Mouse (Mus musculus): ENCODE measurements around the gene Irx4. TPM values are rescaled to one million over a fixed set of nuclear protein-coding genes. Genes with fewer than 3 reads are reported as not detected.

Gene Irx4
- polyA plus RNA-seq, 2 experiments: 7.4 to 8.9 TPM

- Histone ChIP-seq H3K27ac (replicated peaks; ENCODE audit: low read depth, low read length) (no peak overlapping the region), H3K36me3 (ENCODE audit: control insufficient read depth, insufficient read depth, low read length) (no peaks in the 10 kb centered on the region), H3K4me3 (replicated peaks; ENCODE audit: low read length) (no peak overlapping the region), H3K4me2 (replicated peaks; ENCODE audit: low read depth, low read length, severe bottlenecking) (no peak overlapping the region), H3K9me3 (ENCODE audit: control insufficient read depth, low read length) (no peaks in the 10 kb centered on the region), H3K9ac (ENCODE audit: low read depth, low read length, severe bottlenecking) (no peak overlapping the region), H3K27me3 (ENCODE audit: control insufficient read depth, insufficient read depth, low read length) (peaks cover 100% of the 10 kb centered on the region), H3K4me1 (ENCODE audit: control insufficient read depth, insufficient read depth, low read length) (peaks cover 9% of the 10 kb centered on the region; the same call in 1 of the 2 replicates)
- DNase-seq (ENCODE audit: low spot score) (no peak), ATAC-seq (ENCODE audit: low FRiP score, low read depth) (no peak)
- no peak for TF ChIP-seq POLR2A (IDR thresholded peaks at IDR 0.05; ENCODE audit: borderline replicate concordance, extremely low read depth, insufficient read depth, insufficient read length)
- WGBS: 12% methylated on average over 15 of the region's 15 CpGs
Observed at GRCm38 (mm10) chr13:73269251-73269650, 9.0 kb downstream of the Irx4 start.

GRCm38 (mm10) chr13:73269891-73270290 is 9.6 kb downstream of the Irx4 start:
- no peak overlapping the region for H3K9ac ChIP-seq (ENCODE audit: low read depth, low read length, severe bottlenecking)
- no peak overlapping the region for H3K27ac ChIP-seq (replicated peaks; ENCODE audit: low read depth, low read length)
- no peaks in the 10 kb centered on the region for H3K9me3 ChIP-seq (ENCODE audit: control insufficient read depth, low read length)
- 16% methylated on average over 3 of the region's 3 CpGs for WGBS
- peaks cover 99% of the 10 kb centered on the region for H3K27me3 ChIP-seq (ENCODE audit: control insufficient read depth, insufficient read depth, low read length)
- no peak for ATAC-seq (ENCODE audit: low FRiP score, low read depth)
- no peak overlapping the region for H3K4me3 ChIP-seq (replicated peaks; ENCODE audit: low read length)
- no peaks in the 10 kb centered on the region for H3K36me3 ChIP-seq (ENCODE audit: control insufficient read depth, insufficient read depth, low read length)
- no peak for TF ChIP-seq POLR2A (IDR thresholded peaks at IDR 0.05; ENCODE audit: borderline replicate concordance, extremely low read depth, insufficient read depth, insufficient read length)
- peaks cover 9% of the 10 kb centered on the region; the same call in 1 of the 2 replicates for H3K4me1 ChIP-seq (ENCODE audit: control insufficient read depth, insufficient read depth, low read length)
- H3K4me2 ChIP-seq (replicated peaks; ENCODE audit: low read depth, low read length, severe bottlenecking): no peak overlapping the region
- no peak for DNase-seq (ENCODE audit: low spot score)

GRCm38 (mm10) chr13:73270451-73271081 is 10.3 kb downstream of the Irx4 start:
- Histone ChIP-seq H3K4me1 (ENCODE audit: control insufficient read depth, insufficient read depth, low read length) (peaks cover 4% of the 10 kb centered on the region; the same call in 1 of the 2 replicates), H3K4me3 (replicated peaks; ENCODE audit: low read length) (no peak overlapping the region), H3K4me2 (replicated peaks; ENCODE audit: low read depth, low read length, severe bottlenecking) (no peak overlapping the region), H3K36me3 (ENCODE audit: control insufficient read depth, insufficient read depth, low read length) (no peaks in the 10 kb centered on the region), H3K27ac (replicated peaks; ENCODE audit: low read depth, low read length) (no peak overlapping the region), H3K27me3 (ENCODE audit: control insufficient read depth, insufficient read depth, low read length) (peaks cover 92% of the 10 kb centered on the region), H3K9ac (ENCODE audit: low read depth, low read length, severe bottlenecking) (no peak overlapping the region), H3K9me3 (ENCODE audit: control insufficient read depth, low read length) (no peaks in the 10 kb centered on the region)
- no peak for TF ChIP-seq POLR2A (IDR thresholded peaks at IDR 0.05; ENCODE audit: borderline replicate concordance, extremely low read depth, insufficient read depth, insufficient read length)
- DNase-seq (ENCODE audit: low spot score): no peak
- ATAC-seq (ENCODE audit: low FRiP score, low read depth): no peak
- 9% methylated on average over 22 of the region's 22 CpGs for WGBS

GRCm38 (mm10) chr13:73271336-73272242 is 11.3 kb downstream of the Irx4 start:
- no peak for ATAC-seq (ENCODE audit: low FRiP score, low read depth)
- H3K4me1 ChIP-seq (ENCODE audit: control insufficient read depth, insufficient read depth, low read length): peaks cover 4% of the 10 kb centered on the region; the same call in 1 of the 2 replicates
- no peak overlapping the region for H3K27ac ChIP-seq (replicated peaks; ENCODE audit: low read depth, low read length)
- peak overlapping the region; percentile 24 for H3K4me3 ChIP-seq (replicated peaks; ENCODE audit: low read length)
- H3K36me3 ChIP-seq (ENCODE audit: control insufficient read depth, insufficient read depth, low read length): no peaks in the 10 kb centered on the region
- TF ChIP-seq POLR2A (IDR thresholded peaks at IDR 0.05; ENCODE audit: borderline replicate concordance, extremely low read depth, insufficient read depth, insufficient read length): no peak
- H3K9me3 ChIP-seq (ENCODE audit: control insufficient read depth, low read length): no peaks in the 10 kb centered on the region
- peak overlapping the region; percentile 39 for H3K4me2 ChIP-seq (replicated peaks; ENCODE audit: low read depth, low read length, severe bottlenecking)
- H3K27me3 ChIP-seq (ENCODE audit: control insufficient read depth, insufficient read depth, low read length): peaks cover 82% of the 10 kb centered on the region
- no peak overlapping the region for H3K9ac ChIP-seq (ENCODE audit: low read depth, low read length, severe bottlenecking)
- WGBS: 3% methylated on average over 53 of the region's 53 CpGs
- DNase-seq (ENCODE audit: low spot score): no peak

GRCm38 (mm10) chr13:73272794-73273282 is 12.6 kb downstream of the Irx4 start:
- Histone ChIP-seq H3K4me3 (replicated peaks; ENCODE audit: low read length) (no peak overlapping the region), H3K4me1 (ENCODE audit: control insufficient read depth, insufficient read depth, low read length) (peaks cover 4% of the 10 kb centered on the region; the same call in 1 of the 2 replicates), H3K27me3 (ENCODE audit: control insufficient read depth, insufficient read depth, low read length) (peaks cover 69% of the 10 kb centered on the region), H3K4me2 (replicated peaks; ENCODE audit: low read depth, low read length, severe bottlenecking) (no peak overlapping the region), H3K9me3 (ENCODE audit: control insufficient read depth, low read length) (no peaks in the 10 kb centered on the region), H3K36me3 (ENCODE audit: control insufficient read depth, insufficient read depth, low read length) (no peaks in the 10 kb centered on the region), H3K27ac (replicated peaks; ENCODE audit: low read depth, low read length) (no peak overlapping the region), H3K9ac (ENCODE audit: low read depth, low read length, severe bottlenecking) (no peak overlapping the region)
- no peak for ATAC-seq (ENCODE audit: low FRiP score, low read depth)
- TF ChIP-seq POLR2A (IDR thresholded peaks at IDR 0.05; ENCODE audit: borderline replicate concordance, extremely low read depth, insufficient read depth, insufficient read length): no peak
- no peak for DNase-seq (ENCODE audit: low spot score)
